Mouse (Mus musculus) c-Kit-negative CD71-positive TER-119-positive erythroid progenitor cells, embryonic 14.5 days (primary cell): ENCODE measurements around the gene Tinf2.

Source experiments
- DNase-seq: peaks from one replicate; pipeline ENCODE4 v3.0.0-alpha.2; 2013; ENCODE audit warnings: low read depth, low spot score

Tinf2 gene

DNA sequence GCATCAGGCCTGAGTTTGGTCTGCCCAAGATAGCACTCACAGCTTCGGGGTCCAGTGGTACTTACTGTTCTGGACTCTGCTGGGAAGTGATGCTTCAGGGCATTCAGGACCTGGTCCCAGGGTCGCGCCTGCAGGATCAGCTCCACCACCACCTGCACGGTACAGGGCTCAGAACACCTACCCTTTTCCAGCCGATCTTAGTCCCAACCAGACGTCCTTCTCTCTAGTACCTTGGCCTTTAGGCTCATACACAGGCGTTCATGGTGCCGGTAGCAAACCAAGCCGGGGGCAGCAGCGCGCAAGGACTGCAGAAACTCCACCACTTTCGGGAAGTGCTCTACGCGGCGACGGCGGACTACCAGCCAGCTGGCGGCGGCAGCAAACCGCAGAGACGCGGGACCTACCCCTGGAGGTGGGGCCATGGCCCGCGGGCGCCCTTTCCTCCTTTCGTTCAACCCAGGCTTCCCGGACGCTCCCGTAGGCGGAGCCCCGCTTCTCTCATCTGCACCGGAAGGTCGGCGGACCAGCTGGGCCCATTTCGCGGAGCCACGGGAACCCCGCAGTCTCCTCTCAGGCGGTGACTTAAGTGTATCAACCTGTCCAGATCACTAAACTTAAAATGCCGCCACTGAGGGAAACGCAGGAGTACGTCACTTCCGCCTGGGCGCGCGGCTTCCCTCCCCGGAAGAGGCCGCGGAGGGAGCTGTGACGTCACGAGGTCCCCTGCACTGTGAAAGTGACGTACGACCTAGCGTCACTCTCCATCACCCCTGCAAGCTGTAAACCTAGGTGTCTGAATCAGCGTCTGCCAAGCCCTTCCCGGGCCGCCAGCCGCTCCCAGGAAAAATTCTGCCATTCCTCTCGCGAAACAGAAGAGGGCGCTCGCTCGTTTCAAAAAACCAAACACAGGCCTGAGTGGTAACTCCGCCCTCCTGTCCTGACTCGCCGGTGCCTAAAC, at the start of gene Tinf2:
Gene Tinf2, minus strand, starts transcription at position 661 of the 958 bp plus-strand sequence.
- DNase-seq, result peak; percentile 93

DNA sequence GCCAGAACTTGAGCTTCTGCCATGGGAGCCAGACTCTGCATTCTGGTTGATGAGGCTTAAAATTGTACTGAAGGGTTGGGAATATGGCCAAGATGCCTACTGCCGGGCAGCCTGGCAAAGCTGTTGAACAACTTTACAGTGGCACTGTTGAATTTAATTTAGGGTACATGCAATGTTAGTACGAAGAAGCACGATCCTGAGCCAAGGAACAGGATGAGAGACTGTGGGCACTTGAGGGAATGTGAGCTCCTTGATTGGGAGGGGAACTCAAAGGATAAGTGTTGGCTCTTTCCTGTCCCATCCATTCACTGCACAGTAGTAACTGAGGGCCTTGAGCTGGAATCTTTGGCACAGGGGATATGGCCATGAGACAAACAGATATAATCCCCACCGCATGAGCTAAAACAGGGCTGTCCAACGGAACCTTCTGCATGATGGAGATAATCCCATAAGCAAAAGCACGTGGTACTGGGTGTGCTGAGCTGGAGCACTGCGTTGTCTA, 49.0 kb upstream of the Tinf2 start:
- no peak for DNase-seq

DNA sequence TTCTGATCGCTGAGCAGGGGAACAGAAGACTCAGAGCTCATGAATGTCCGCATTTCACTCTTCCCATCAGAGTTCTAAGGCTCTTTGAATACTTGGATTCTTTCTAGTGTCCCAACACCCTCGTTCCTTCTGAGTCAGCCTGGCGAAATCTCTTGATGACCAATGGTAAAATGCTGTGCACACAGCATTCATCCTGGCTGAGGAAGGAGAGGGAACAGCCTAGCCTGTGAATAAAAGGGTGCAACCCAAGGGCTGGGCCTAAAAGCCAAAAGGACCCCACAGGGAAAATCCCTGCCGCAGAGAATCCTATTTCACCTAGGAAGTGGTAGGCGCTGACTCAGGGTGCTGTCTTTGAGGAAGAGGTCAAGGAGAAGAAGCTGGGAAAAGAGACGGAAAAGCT, 48.5 kb upstream of the Tinf2 start:
- DNase-seq, result no peak

DNA sequence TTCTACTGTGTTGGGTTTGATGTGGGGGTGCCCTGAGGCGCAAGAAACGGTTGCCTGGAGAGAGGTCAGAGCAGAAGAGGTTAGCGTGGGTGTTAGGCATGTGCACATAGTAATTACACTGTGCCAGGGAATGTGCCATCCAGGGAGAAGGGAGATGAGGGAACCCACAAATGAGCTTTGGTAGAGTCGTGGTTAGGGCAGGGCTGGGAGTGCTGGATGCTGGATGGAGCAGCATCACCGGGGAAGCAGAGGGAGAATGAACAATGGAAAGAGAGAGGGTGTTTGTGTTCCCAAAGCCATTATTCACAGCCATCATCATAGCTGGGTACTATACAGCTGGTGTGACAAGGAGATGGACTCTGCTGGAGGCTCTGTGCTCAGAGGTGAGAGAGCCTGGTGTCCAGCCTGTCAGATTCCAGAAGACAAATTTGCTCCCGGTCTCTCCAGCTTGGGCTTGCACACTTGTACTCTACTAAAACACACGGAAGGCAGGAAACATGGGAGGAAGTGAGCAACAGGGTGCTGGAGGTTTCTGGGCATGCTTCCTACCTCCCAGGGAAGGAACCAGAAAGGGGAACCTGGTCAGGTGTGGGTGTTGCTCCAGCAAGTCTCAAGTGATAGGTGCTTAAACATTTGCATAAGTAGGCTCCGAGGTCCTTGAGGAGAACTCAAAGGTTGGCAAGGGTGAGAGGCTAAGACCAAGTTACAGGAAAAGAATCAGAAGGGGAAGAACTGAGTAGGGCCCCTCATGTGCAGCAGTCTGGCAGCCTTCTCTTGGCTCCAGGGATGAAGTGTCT, 46.5 kb upstream of the Tinf2 start:
- no peak for DNase-seq

DNA sequence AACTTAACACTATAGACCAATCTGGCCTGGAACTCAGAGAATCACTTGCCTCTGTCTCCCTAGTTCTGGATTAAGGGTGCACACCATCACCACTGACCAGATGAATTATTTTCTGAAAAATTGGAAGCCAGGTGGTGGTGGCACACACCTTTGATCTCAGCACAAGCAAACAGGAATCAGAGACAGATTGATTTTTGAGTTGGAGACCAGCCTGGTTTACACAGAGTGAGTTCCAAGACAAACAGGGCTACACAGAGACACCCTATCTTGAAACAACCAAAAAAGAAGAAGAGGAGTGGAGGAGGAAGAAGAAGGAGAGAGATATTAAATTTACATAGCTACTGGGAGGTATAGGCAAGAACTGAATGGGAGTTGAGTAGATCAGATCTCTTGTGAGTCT, 44.6 kb upstream of the Tinf2 start:
- no peak for DNase-seq

DNA sequence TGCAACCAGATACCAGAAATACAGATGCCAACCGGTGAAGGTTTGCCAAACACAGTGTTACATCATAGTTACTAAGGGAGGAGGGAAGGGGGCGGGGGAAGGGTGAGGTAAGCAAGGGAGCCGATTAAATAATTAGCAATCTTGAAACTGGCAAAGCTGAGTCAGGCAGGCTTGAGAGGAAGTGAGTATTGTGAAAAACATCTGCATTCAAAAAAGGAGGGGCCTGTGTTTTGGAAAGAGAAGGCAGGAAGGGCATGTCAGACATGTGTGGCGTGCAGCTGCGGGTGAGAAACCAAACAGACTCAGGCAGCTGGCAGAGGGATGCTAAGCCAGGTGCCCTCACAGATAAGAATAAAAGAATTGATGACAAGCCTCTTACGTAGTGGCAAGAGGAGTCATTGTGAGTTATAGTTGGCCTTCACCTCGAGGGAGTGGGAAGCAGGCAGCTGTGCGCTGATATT, 42.8 kb upstream of the Tinf2 start:
- no peak for DNase-seq

DNA sequence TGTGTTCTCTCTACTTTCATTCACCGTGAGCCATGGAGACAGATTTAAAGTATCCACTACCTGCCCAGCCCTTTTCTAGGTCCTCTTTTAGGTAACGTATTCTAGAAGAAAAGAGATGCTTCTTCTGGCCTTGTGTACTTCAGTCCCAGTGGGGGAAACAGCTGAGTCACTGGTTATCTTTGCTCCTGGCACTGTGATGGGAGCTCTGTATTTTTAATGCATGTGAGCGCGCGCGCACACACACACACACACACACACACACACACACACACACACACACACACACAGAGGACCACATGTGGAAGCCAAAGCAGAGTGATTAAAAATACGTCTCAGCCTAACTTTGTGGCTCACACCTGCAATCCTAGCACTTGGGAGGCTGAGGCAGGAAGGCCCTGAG, 41.8 kb upstream of the Tinf2 start:
- DNase-seq, result no peak

DNA sequence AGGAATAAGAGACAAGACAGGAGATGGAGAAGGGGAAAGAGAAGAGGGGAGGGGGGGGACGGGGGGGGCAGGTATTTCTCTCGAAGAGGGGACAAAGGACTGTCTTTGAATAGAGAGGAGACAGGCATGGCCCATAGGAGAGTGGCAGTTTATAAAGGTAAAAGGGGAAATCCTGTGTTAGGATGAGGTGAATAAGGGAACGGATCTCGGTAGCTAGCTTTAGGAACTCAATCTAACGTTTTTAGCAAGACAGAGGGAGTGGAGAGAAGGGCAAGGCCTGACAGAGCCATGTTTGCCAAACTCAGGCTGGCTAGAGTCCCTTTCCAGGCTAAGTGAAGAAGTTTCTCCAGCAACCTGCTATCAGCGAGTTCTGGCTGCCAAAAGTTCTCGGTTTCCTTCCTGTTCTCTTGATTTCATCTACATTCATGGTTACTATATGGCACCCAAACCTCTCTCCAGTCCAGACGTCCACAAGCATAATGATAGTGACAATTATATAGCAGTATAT, 40.9 kb upstream of the Tinf2 start:
- DNase-seq, result no peak

DNA sequence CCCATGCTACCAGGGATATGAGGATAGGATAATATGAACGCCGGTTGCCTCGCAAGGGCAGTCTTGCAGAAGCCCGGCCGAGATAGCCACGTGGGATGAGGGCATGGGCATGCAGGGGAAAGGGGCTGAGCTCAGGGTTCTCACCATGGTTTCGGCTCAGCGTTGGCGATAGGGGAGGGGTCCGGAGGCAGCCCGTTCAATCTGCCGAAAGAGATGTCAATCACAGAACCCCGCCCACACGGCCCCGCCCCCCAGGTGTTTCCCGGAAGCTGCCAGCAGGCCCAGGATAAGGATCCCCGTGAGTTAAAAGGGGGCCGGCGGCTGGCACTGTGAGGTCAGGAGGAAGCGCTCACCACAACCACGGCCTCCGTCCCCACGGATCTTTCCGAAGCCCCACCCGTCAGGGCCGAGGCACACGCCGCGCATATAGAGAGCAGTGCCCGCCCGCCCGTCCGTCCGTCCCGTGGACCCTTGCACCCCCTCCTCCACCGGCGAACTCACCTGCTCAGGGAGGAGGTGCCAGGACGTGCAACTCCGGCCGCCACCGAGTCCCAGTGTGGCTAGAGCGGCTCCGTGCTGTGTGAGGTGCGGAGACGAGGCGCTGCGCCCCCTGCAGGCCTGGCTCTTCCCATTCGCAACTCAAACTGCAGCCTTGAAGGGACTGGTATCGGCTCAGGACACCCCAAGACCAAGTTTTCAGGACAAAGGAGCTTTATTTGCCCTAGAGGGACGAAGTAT, 40.2 kb upstream of the Tinf2 start, which contains the start of gene Rabggta:
Gene Rabggta, minus strand, starts transcription at position 564 of the 738 bp plus-strand sequence.
- DNase-seq, result peak; percentile 86

DNA sequence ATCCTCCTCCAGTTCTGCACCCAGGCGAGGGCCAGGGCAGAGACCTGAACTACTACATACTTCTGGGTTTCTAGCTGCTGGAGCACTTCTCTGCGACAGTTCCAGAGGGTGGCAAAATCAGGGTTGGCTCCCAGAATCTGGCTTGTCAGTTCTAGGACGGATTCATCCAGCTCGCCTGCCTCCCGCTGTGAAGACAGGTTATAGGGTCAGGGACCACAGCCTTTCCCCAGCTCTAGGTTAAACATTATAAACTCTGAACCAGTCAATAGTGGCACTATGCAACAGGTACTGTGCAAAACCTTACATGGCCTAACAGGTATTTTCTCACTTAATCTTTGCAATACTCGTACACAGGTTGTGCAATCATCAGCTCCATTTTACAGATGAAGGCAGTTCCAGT, 39.5 kb upstream of the Tinf2 start:
- DNase-seq, result no peak

DNA sequence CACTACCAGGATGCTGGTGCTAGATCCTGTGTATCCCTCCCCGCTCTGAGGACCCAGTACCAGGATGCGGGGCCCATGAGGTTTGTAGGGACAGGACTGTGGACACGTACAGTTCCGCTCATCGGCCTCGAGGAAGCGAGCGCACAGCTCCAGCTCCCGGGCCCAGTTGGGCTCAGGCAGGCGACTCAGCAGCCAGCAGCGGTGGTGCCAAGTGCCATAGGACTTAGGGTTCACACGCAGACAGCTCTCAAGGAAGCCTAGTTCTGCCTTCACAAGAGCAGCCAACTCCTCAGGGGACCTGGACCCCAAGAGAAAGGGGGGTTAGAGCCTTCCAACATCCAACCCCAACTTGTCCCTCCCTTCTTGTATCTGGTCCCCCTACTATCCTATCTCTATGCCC, 39.0 kb upstream of the Tinf2 start:
- DNase-seq, result no peak

DNA sequence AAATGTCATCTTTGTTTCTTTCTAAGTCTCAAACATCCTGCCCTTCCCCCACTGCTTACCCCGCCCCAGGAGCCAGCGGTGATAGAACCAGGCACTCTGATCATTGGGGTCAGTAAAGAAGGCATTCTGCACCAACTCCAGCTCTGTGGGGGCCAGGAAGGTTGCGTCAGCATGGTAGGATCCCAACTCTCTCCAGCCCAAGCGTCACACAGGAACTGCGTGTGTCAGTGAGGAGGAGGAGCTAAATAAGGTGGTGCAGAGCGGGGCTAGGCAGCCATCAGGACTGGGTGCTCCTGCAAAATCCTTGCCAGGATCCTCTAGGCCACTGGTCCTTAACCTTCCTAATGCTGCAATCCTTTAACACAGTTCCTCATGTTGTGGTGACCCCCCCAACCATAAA, 38.1 kb upstream of the Tinf2 start:
- no peak for DNase-seq

DNA sequence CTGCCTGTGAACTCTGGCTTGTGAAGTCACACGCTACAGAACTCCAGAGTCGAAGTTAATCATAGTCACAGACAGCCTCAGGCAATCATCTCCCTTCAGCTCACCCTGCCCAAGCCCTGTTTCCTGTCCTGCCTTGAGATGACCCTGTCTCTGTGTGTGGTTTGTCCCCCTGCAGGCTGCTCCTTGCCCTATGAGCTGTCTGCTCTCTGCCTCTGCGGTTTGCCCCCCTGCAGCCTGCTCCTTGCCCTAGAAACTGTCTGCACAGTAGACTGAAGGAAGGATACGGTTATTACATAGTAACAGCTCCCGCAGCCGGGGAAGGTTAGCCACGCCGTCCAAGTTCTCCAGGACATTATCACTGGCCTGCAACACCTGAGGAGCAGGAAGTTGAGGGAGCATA, 35.3 kb upstream of the Tinf2 start:
- DNase-seq, result no peak

DNA sequence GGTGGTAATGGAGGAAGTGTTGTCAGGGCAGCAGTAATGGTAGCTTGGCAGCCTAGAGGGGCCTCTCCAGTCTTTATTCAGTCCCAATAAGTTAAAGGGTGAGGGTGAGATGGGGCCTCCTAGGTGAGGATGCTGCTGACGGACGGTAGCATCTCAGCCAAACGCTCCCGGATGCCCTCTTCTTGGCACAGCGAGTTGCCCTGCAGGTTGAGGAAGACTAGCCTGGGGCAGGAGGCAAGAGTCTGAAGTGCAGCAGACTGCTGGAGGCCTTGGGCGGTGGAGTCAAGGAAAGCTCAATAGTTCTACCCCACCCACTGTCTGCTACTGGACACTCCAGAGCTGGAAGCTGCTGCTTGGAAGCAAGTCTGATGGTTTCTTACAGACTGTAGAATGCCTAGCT, 34.7 kb upstream of the Tinf2 start:
- DNase-seq, result no peak

DNA sequence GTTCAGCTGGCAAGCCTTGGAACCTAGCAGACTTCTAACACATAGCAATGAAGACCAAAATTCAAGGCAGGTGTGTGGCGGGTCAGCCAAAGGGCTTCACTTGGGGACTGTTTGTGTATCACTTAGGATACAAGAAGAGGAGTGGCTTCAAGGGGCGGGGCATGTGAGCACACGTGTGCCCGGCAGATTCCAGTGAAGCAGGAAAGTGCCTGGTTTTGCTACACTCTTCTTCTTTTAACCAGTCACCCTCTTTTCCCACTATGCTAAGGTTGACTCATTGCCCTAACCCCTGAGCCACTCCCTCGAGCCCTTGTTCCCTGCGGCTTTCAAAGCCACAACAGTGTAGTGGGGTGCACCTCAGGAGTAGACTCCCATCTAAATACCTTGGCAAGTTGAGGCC, 33.3 kb upstream of the Tinf2 start:
- DNase-seq, result no peak

DNA sequence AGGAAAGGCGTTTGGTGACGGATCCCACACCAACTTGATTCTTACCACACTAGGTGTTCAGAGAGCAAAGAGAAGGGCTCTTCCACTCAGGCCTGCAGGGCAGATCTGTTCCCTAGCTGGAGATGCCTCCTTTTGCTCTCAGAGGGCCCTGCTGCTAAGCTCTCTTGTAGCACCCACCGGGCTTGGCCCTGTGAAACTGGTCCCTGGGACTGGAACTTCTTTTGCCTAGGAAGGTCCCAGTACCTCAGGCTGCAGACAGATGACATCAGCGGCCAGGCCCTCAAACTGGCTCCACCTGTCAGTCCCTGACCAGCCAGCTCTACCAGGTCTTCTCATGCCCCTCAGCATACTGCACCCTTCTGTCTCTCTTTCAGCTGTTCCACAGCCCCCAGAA, 32.1 kb upstream of the Tinf2 start, which contains the start of gene Tgm1:
Gene Tgm1, minus strand, starts transcription at position 198 of the 394 bp plus-strand sequence.
- DNase-seq, result no peak

DNA sequence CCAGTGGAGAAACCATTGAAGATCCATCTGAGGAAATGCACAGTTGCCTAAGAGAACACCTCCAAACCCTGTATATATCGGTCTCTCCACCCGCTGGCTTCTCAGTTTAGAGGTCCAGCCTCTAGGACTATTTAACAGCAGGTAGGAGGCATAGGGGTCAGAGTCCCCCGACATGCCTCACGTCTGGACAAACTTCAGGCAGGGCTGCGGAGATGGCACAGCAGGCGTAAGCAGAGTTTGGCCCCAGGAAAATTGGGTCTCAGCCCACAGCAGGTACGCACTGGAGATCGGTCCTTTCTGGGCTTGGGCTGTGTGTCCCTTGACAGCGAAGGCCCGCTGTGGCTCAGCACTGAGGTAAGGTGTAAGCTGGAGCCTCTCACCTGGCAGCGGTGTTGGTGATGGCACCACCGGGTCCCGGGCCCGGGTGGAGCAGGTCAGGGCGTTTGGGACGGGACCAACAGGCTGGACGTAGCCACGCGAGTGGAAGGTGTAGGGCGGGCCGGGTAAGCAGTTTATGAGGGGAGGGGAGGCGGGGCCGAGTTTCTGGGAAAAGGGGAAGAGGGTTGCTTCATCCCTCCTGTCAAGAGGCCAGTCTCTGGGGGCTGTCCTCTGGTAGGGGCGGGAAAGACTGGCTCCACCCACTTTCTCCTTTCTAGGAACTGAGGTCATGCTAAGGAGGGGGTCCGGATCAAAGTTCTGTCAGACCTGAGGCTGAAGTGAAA, 31.5 kb upstream of the Tinf2 start:
- no peak for DNase-seq

DNA sequence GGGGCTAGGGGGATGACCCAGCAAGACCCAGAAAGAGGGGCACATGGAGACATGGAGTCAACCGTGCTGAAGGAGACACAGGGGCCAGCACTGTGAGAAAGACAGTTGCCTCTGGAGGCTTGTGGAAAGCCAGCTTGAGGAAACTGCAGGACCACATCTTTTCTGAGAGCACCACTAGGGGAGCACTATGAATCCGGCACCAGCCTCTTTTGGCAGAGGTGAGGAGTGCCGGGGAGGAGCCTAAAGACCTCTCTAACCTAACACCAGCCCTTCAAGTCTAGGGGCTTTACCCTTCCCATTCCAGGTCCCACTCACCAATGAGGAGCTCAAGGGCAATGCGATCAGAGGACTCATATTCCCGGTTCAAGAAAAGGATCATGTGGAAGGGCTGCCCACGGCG, 30.2 kb upstream of the Tinf2 start:
- no peak for DNase-seq

DNA sequence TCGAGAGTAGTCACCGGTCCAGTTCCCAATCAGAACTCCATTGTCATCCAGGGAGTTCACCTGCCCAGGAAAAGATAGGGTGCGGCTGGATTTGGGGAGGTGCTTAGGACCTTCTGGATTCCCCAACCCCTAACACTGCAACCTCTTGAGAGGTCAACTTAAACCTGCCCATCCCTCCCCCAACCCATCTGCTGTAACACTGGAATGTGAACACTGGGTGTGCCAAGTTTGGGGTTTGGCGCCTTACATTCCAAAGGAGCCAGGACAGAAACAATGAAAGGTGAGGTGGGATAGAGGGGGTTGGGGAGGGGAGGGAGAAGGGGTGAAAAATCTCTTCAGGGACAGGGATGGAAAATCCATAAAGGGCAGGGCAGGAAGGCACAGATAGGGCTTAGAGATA, 27.9 kb upstream of the Tinf2 start:
- DNase-seq, result no peak

DNA sequence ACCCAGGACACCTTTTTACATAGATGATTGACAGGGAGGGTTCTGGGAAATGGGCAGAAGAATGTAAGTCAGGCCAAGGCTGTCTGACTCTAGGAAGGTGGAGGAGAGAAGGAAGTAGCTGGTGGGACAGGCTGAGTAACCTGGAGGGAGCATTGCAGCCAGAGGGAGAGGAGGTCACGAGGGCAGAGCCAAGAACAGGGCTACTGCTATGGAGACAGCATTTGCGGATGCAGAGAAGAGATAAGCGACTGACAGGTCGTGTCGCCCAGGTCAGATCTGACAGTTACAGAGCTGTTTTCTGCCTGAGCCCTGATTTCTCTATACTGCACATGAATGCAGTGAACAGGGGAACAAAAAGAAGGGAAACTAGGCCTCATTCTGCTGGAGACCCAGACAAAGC, 25.8 kb upstream of the Tinf2 start:
- DNase-seq, result no peak
